Mouse (Mus musculus): ENCODE measurements at regions not wholly inside any gene's neighbourhood (a gene's known extent, or its start where the extent isn't known, plus 50 kb on each side); places are given as distances from the start of the nearest gene placed in this dataset.
A peak's percentile ranks its signal among the peaks of the same experiment; 100 is the strongest.

DNA sequence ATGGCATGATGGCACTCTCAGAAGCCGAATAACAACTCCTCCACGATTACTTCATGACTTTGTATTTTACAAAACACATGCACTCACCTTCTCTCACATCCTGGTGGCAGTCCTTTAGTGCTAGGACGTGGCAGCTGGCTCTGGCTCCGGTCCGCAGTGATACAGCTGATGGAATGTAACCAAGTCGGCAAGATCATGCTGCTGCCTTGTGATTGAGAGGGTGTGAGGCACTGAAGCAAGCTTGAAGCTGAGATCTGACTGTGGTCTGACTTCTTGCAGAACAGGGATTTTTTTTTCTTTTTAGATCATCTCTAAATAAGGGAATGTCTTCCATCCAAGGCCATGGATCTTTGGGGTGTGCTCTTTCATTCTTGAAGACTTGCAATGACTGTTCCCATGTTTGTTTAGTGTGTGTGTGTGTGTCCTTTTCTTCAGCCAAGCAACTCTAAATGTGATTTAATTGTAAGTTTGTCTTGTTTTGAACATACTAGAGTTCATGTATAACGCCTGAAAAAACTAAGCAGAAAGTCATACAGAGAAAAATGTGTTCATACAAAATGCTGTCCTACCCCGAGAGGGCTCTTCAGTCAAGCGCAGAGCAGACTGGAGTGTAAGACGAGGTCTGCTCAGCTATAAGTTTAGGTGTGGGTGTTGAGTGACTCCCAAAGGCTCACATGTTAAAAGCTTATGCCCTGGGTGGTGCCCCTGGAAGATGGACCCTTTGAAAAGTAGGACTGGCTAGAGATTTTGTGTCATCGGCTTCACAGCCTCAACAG, 116.1 kb upstream of the Ankrd55 start:
- no peak for DNase-seq (ENCODE audit: low spot score)

- no peak for DNase-seq (ENCODE audit: low spot score)
Measured at GRCm38 (mm10) chr13:112173973-112174372, 114.3 kb upstream of the Ankrd55 start.

GRCm38 (mm10) chr13:112178031-112178430, 110.2 kb upstream of the Ankrd55 start:
- no peak for DNase-seq (ENCODE audit: low spot score)

DNA sequence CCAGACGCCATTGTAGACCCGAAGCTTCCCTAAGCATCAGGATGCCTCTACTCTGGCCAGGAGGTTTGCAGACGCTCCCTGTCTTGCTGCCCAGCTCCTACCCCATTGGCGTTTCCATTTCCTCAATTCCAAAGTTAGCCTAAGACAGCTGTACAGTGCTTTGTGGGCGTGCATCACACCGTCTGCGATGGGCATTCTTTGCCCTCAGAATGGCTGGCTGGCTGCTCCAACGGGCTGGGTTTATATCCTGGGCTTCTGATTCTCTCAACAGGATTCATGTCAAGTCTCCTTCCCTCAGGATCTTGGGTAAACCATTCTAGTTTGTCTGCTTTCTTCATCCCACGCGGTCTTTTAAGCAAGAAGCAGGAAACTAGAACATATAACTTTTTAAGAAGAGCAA, 104.3 kb upstream of the Ankrd55 start:
- no peak for DNase-seq (ENCODE audit: low spot score)

- peak; percentile 36 for DNase-seq (ENCODE audit: low spot score)
Measured at GRCm38 (mm10) chr13:112185116-112185515, 103.1 kb upstream of the Ankrd55 start.

GRCm38 (mm10) chr13:112187226-112187625, 101.0 kb upstream of the Ankrd55 start:
- no peak for DNase-seq (ENCODE audit: low spot score)

DNA sequence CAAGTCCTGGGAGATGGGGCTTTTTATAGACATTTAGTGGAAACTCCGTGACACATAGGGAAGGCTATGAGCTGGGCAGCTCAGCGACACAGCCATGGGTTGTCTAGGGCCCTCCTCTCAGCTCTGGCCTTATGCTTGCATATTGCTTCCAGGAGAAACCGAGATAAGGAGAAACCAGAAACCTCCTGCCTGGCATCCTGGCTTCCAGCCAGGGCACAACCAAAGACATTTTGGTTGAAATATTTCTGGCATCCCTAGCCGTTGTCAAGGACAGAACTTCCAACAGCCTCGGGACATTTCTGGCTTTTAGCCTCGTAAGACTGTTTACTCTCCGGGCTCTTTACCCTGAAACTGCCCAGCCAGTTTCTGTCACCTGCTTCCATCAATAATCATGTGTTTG, 99.9 kb upstream of the Ankrd55 start:
- DNase-seq (ENCODE audit: low spot score) = no peak

DNA sequence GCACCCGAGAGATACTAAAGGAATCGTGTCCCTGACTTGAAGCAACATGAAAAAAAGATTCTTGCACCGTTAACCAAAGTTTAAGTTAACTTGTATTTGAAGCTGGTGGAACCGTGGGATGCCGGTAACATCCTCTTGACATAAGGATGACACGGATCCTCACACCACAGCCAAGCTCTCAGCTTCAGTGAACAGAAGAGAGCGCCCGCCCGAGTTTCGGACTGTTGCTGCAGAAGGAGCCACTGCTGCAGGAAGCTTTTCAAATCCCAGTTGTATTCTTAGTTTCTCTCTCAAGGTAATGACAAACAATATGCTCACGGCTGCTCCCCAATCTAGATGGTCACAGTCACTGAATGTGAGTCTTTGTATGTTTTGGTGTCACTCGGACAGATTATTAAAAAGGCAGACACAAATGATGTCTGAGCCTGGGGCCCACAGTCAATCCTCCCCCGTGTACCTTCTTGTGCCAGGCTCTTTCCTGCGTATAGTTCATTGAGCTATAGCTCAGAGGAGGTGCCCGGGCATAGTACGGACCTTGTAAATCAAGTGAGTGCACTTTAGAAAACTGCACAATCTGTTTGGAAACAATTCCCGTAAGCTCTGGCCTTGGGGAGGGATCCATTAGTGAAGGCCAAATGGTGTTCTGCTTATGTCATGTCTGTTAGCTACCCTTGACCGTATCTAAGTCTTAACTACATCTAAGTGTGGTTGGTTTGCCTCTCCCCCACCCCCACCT, 99.3 kb upstream of the Ankrd55 start:
- DNase-seq (ENCODE audit: low spot score) = no peak

DNA sequence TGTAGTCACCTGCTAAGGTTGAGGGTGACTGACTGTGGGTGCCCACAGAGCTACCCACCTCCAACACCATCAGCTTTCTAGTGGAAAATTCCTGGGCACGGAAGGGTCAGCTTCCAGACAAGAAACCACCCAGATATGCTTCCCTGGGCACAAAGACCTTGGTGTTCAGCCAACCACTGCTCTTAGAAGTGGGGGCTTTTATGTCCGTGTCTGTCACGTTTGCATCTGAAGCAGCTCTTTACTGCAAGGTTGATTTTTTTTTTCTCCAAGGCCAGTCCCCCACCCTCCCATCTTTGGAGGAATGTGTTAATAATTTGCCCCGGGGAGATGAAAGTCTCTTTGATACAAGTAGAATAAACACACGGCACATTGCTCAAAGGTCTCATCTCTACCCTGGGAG, 98.6 kb upstream of the Ankrd55 start:
- DNase-seq (ENCODE audit: low spot score) = no peak

DNA sequence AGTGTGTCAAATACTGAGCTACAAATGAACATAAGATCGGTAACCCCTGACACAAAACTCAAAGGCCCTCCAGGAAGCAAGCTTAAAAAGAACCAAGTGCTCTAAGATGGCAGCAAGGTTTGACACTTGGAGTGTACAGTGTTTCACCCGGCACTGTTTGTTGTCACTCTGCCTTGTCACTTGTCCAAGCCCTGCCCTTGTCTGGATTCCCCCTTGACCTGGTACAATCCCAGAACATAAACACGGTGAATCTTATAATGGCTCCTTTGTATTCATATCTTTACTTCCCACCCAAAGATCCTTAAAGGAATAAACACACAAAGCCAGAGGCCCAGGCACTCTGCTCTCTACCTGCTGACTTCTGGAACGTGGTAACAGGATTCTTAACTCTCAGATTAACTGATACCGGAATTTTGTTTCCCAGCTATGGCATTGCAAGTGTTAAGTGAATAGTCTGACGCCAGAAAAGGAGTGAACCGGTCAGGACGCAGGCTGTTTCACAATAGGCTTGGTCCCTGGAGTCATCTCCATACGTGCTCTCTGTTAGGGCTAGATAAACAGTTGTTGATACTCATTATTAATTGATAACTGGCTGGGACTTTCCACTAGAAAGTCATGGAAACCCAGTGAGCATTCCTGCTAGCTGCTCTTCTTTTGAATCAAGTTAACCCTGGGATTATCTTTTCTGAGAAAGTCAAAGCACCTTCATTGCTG, 95.9 kb upstream of the Ankrd55 start:
- no peak for DNase-seq (ENCODE audit: low spot score)

GRCm38 (mm10) chr13:112193676-112194075, 94.6 kb upstream of the Ankrd55 start:
- DNase-seq (ENCODE audit: low spot score) = no peak

- DNase-seq (ENCODE audit: low spot score) = no peak
Measured at GRCm38 (mm10) chr13:112194991-112195390, 93.3 kb upstream of the Ankrd55 start.

GRCm38 (mm10) chr13:112196789-112197188, 91.5 kb upstream of the Ankrd55 start:
- peak; percentile 58 for DNase-seq (ENCODE audit: low spot score)

DNA sequence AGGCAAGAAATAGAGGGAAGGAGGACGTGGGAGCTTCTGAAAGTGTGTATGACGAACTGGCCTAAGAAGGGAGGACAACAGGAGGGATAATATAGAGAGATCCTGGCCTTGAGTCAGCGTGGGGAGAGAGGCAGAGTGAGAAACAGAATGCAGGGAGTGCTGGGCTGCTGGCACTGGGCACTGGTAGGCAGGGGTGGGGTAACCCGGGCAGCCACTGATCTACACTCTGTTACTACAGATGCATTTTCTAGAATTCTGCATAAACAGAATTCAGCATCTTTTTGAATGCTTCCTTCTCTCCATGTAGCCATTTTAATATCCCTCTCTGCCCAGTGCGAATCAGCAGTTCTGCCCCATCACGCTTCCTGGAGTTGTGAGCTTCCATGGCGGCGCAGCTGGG, 84.5 kb upstream of the Ankrd55 start:
- no peak for DNase-seq (ENCODE audit: low spot score)

- DNase-seq (ENCODE audit: low spot score) = no peak
Measured at GRCm38 (mm10) chr13:112204204-112204603, 84.0 kb upstream of the Ankrd55 start.

DNA sequence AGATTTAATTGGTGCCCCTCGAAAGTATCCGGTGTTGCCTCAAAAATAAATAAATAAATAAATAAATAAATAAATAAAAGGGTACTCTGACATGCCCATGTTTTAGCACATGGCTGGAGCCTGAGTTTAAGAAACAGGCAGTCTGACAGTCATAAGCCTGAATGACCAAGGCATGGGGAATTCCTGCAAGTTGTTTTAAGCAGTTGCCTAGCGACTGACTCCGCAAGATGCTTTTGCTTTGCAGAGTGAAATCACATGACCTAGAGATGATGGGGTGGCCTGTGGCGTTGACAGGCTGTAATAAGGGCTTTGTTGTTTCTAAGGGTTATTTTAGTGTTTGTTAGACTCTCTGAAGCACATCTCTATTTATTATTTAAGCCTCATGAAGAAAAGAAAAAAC, 83.4 kb upstream of the Ankrd55 start:
- DNase-seq (ENCODE audit: low spot score) = peak; percentile 48

GRCm38 (mm10) chr13:112207617-112208235, 80.5 kb upstream of the Ankrd55 start:
- DNase-seq (ENCODE audit: low spot score) = peak; percentile 44

DNA sequence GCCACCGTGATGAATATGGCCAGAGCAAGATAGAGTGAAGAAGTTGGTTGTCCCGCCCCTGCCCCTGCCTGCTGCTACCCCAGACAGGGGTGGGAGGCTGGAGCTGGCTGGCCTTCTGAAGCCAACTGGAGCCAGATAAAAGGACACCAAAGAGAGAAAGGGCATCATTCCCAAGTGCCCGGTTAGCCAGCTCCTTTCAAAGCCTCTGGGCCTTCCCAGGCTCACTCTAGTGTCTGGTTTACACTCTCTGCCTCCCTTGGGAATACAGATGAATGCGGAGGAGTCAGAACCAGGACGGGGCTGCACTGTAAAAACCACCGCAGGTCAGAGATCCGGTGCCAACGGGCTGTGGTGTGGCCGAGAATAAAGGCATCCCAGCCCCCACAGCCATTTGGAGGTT, 76.4 kb upstream of the Ankrd55 start:
- DNase-seq (ENCODE audit: low spot score) = no peak

- DNase-seq (ENCODE audit: low spot score) = no peak
Measured at GRCm38 (mm10) chr13:112212391-112212790, 75.9 kb upstream of the Ankrd55 start.

- DNase-seq (ENCODE audit: low spot score) = no peak
Measured at GRCm38 (mm10) chr13:112213652-112214081, 74.6 kb upstream of the Ankrd55 start.

DNA sequence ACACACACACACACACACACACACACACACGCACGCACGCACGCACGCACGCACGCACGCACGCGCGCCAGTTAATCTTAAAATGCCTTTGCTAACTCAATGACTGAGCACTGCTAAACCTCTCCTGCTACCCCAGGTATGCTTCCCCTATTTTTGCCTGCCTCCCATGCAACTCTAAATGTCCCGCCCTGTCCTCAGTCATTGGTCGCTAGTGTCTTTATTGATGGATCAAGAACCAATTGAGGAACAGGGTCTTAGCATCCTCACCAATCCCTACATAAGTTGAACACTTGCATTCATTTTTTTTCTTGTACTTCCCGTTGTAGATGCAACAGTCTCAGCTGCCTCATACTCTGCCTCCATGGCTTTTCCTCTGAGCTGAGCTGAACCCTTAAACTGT, 72.2 kb upstream of the Ankrd55 start:
- DNase-seq (ENCODE audit: low spot score) = no peak

- no peak for DNase-seq (ENCODE audit: low spot score)
Measured at GRCm38 (mm10) chr13:112218389-112218788, 69.9 kb upstream of the Ankrd55 start.

All from embryo, embryonic 10.5 days (tissue).